Mouse (Mus musculus): Measurements from ENCODE around the gene Fbxo40.

- TF ChIP-seq MYOG (IDR thresholded peaks at IDR 0.05; ENCODE audit: control insufficient read depth in 1 of 3, insufficient read depth in 1 of 3, insufficient read length in 2 of 3, low read depth in 2 of 3) (no peak), TCF3 (IDR thresholded peaks at IDR 0.05; ENCODE audit: insufficient read length, low read depth) (no peak), TCF12 (IDR thresholded peaks at IDR 0.05; ENCODE audit: insufficient read depth, poor library complexity, severe bottlenecking) (no peak), POLR2A (IDR thresholded peaks at IDR 0.05; ENCODE audit: insufficient read length, low read depth) (no peak), E2F4 (IDR thresholded peaks at IDR 0.05; ENCODE audit: insufficient read depth) (no peak), CEBPB (IDR thresholded peaks at IDR 0.05; ENCODE audit: insufficient read depth, poor library complexity, severe bottlenecking) (no peak), USF1 (IDR thresholded peaks at IDR 0.05; ENCODE audit: low read depth) (no peak), MYOD1 (IDR thresholded peaks at IDR 0.05; ENCODE audit: control insufficient read depth in 1 of 3, insufficient read length in 2 of 3, low read depth in 2 of 3) (no peak), MAX (IDR thresholded peaks at IDR 0.05; ENCODE audit: low read depth) (no peak), POLR2AphosphoS2 (IDR thresholded peaks at IDR 0.05; ENCODE audit: insufficient read length, low read depth) (no peak), REST (IDR thresholded peaks at IDR 0.05; ENCODE audit: insufficient read depth, insufficient read length) (no peak), SRF (IDR thresholded peaks at IDR 0.05; ENCODE audit: control insufficient read depth, insufficient read length, low read depth) (no peak)
These were observed 69.9 kb downstream of the Fbxo40 start for GRCm38 (mm10) chr16:36920410-36920809.
